Mouse (Mus musculus) CH12.LX (cell line): Measurements from ENCODE around the gene Iqsec2.

Source experiments
- CTCF ChIP-seq, 2 experiments: IDR thresholded peaks in 1 of 2; conservative IDR thresholded peaks in 1 of 2; 2 replicates each; pipeline ENCODE4 v1.5.1; 2011 to 2012; ENCODE audit warnings: low read depth in 2 of 2, low read length in 2 of 2, improper control_type of control experiment in 1 of 2, inconsistent platforms in 1 of 2, mild to moderate bottlenecking in 1 of 2, moderate library complexity in 1 of 2
- POLR2A ChIP-seq: IDR thresholded peaks from 2 replicates; pipeline ENCODE4 v1.6.1; 2011; ENCODE audit warnings: low read depth, mild to moderate bottlenecking, improper control_type of control experiment, low read length

- TF ChIP-seq POLR2A (no peak), CTCF (conservative IDR thresholded peaks at IDR 0.05 in 1 of 2, IDR thresholded peaks at IDR 0.05 in 1 of 2; ENCODE audit: low read depth in 2 of 2, low read length in 2 of 2) (no peak)
Observed at GRCm38 (mm10) chrX:152235758-152236157, 91.7 kb downstream of the Iqsec2 start.
